Mouse (Mus musculus): Measurements from ENCODE around the gene Prrx2. TPM values are rescaled to one million over a fixed set of nuclear protein-coding genes. Genes with fewer than 3 reads are reported as not detected.

Gene Prrx2
- total and polyA plus RNA-seq, 2 experiments from 2014 or later, result 3.6 to 24.0 TPM

- TF ChIP-seq EP300 (IDR thresholded peaks at IDR 0.05; ENCODE audit: low read depth) (no peak), CTCF (IDR thresholded peaks at IDR 0.05; ENCODE audit: low read depth) (no peak)
- Histone ChIP-seq H3K9me3 (replicated peaks; ENCODE audit: control insufficient read depth, low read length) (no peaks in the 10 kb centered on the region), H3K4me2 (ENCODE audit: low read depth, low read length) (no peak overlapping the region), H3K27ac (ENCODE audit: low read depth) (peak overlapping the region; percentile 16; the same call in 1 of the 2 replicates), H3K36me3 (replicated peaks; ENCODE audit: control insufficient read depth, insufficient read depth, low read length) (peaks cover 70% of the 10 kb centered on the region), H3K27me3 (ENCODE audit: control insufficient read depth, insufficient read depth, low read length) (no peaks in the 10 kb centered on the region), H3K9ac (replicated peaks; ENCODE audit: low read depth, low read length) (no peak overlapping the region), H3K4me1 (ENCODE audit: control insufficient read depth, insufficient read depth) (peaks cover 12% of the 10 kb centered on the region), H3K4me3 (ENCODE audit: low read depth, low read length) (no peak overlapping the region)
- DNase-seq (ENCODE audit: low spot score), result peak; percentile 30
- peak; percentile 25; the same call in 1 of the 2 replicates for ATAC-seq (ENCODE audit: insufficient read depth, low read depth)
- 52% methylated on average over 13 of the region's 13 CpGs for WGBS
These were observed 11.2 kb upstream of the Prrx2 start for GRCm38 (mm10) chr2:30823385-30824153.

- peak overlapping the region; percentile 96 for H3K4me3 ChIP-seq (ENCODE audit: low read depth, low read length)
- whole genome bisulfite sequencing, result 31% methylated on average over 26 of the region's 26 CpGs
- H3K9me3 ChIP-seq (replicated peaks; ENCODE audit: control insufficient read depth, low read length), result no peaks in the 10 kb centered on the region
- DNase-seq (ENCODE audit: low spot score), result peak; percentile 61
- peaks cover 12% of the 10 kb centered on the region for H3K4me1 ChIP-seq (ENCODE audit: control insufficient read depth, insufficient read depth)
- ATAC-seq (ENCODE audit: insufficient read depth, low read depth), result no peak
- H3K36me3 ChIP-seq (replicated peaks; ENCODE audit: control insufficient read depth, insufficient read depth, low read length), result peaks cover 43% of the 10 kb centered on the region
- TF ChIP-seq EP300 (IDR thresholded peaks at IDR 0.05; ENCODE audit: low read depth), result no peak
- TF ChIP-seq CTCF (IDR thresholded peaks at IDR 0.05; ENCODE audit: low read depth), result peak; percentile 34
- H3K27ac ChIP-seq (ENCODE audit: low read depth), result peak overlapping the region; percentile 77
- H3K27me3 ChIP-seq (ENCODE audit: control insufficient read depth, insufficient read depth, low read length), result no peaks in the 10 kb centered on the region
- peak overlapping the region; percentile 92 for H3K4me2 ChIP-seq (ENCODE audit: low read depth, low read length)
- H3K9ac ChIP-seq (replicated peaks; ENCODE audit: low read depth, low read length), result peak overlapping the region; percentile 91
These were observed 7.7 kb upstream of the Prrx2 start for GRCm38 (mm10) chr2:30826825-30827748.

GRCm38 (mm10) chr2:30827749-30828475 is 6.9 kb upstream of the Prrx2 start:
- Histone ChIP-seq H3K4me1 (ENCODE audit: control insufficient read depth, insufficient read depth) (peaks cover 12% of the 10 kb centered on the region), H3K27ac (ENCODE audit: low read depth) (peak overlapping the region; percentile 77), H3K9ac (replicated peaks; ENCODE audit: low read depth, low read length) (peak overlapping the region; percentile 91), H3K4me2 (ENCODE audit: low read depth, low read length) (peak overlapping the region; percentile 92), H3K9me3 (replicated peaks; ENCODE audit: control insufficient read depth, low read length) (no peaks in the 10 kb centered on the region), H3K36me3 (replicated peaks; ENCODE audit: control insufficient read depth, insufficient read depth, low read length) (peaks cover 35% of the 10 kb centered on the region), H3K27me3 (ENCODE audit: control insufficient read depth, insufficient read depth, low read length) (no peaks in the 10 kb centered on the region), H3K4me3 (ENCODE audit: low read depth, low read length) (peak overlapping the region; percentile 96)
- DNase-seq (ENCODE audit: low spot score), result peak; percentile 93
- TF ChIP-seq CTCF (IDR thresholded peaks at IDR 0.05; ENCODE audit: low read depth) (peak; percentile 98), EP300 (IDR thresholded peaks at IDR 0.05; ENCODE audit: low read depth) (peak; percentile 63; the same call in 1 of the 2 replicates)
- under 1% methylated on average over 63 of the region's 63 CpGs for WGBS
- ATAC-seq (ENCODE audit: insufficient read depth, low read depth), result peak; percentile 91

GRCm38 (mm10) chr2:30829315-30829714 is 5.5 kb upstream of the Prrx2 start:
- peaks cover 12% of the 10 kb centered on the region for H3K4me1 ChIP-seq (ENCODE audit: control insufficient read depth, insufficient read depth)
- no peak overlapping the region for H3K27ac ChIP-seq (ENCODE audit: low read depth)
- H3K27me3 ChIP-seq (ENCODE audit: control insufficient read depth, insufficient read depth, low read length), result no peaks in the 10 kb centered on the region
- no peak for ATAC-seq (ENCODE audit: insufficient read depth, low read depth)
- TF ChIP-seq EP300 (IDR thresholded peaks at IDR 0.05; ENCODE audit: low read depth), result no peak
- peak; percentile 50 for TF ChIP-seq CTCF (IDR thresholded peaks at IDR 0.05; ENCODE audit: low read depth)
- DNase-seq (ENCODE audit: low spot score), result no peak
- no peaks in the 10 kb centered on the region for H3K9me3 ChIP-seq (replicated peaks; ENCODE audit: control insufficient read depth, low read length)
- no peak overlapping the region for H3K4me2 ChIP-seq (ENCODE audit: low read depth, low read length)
- H3K9ac ChIP-seq (replicated peaks; ENCODE audit: low read depth, low read length), result no peak overlapping the region
- no peak overlapping the region for H3K4me3 ChIP-seq (ENCODE audit: low read depth, low read length)
- WGBS, result 43% methylated on average over 5 of the region's 5 CpGs
- H3K36me3 ChIP-seq (replicated peaks; ENCODE audit: control insufficient read depth, insufficient read depth, low read length), result peaks cover 21% of the 10 kb centered on the region

GRCm38 (mm10) chr2:30830283-30830795 is 4.4 kb upstream of the Prrx2 start, which contains the start of gene Asb6:
Gene Asb6 (minus strand): TSS chr2:30830333.
- Histone ChIP-seq H3K36me3 (replicated peaks; ENCODE audit: control insufficient read depth, insufficient read depth, low read length) (peaks cover 11% of the 10 kb centered on the region), H3K27ac (ENCODE audit: low read depth) (no peak within 1 kb of the TSS), H3K4me1 (ENCODE audit: control insufficient read depth, insufficient read depth) (peaks cover 12% of the 10 kb centered on the region), H3K9me3 (replicated peaks; ENCODE audit: control insufficient read depth, low read length) (no peaks in the 10 kb centered on the region), H3K27me3 (ENCODE audit: control insufficient read depth, insufficient read depth, low read length) (no peaks in the 10 kb centered on the region), H3K4me2 (ENCODE audit: low read depth, low read length) (no peak within 1 kb of the TSS), H3K4me3 (ENCODE audit: low read depth, low read length) (no peak within 1 kb of the TSS), H3K9ac (replicated peaks; ENCODE audit: low read depth, low read length) (no peak within 1 kb of the TSS)
- 49% methylated on average over 4 of the region's 4 CpGs for WGBS
- DNase-seq (ENCODE audit: low spot score) (no peak), ATAC-seq (ENCODE audit: insufficient read depth, low read depth) (no peak)
- no peak for TF ChIP-seq CTCF (IDR thresholded peaks at IDR 0.05; ENCODE audit: low read depth)
- TF ChIP-seq EP300 (IDR thresholded peaks at IDR 0.05; ENCODE audit: low read depth), result no peak

Measured in heart, postnatal 0 days (tissue).